Mouse (Mus musculus) thymus, adult 2 months (tissue): ENCODE results near the gene Whamm. TPM values are rescaled to one million over a fixed set of nuclear protein-coding genes. Genes with fewer than 3 reads are reported as not detected.

Experiments used
- DNase-seq: peaks from one replicate; pipeline ENCODE4 v3.0.0; 2021
- H3K27ac ChIP-seq: fragments of 200-500 bp; 2 replicates; pipeline ENCODE4 v1.5.1; 2012; ENCODE audit warnings: low read length, control low read depth; ENCODE audit not compliant: control insufficient read depth, insufficient read depth
- H3K27me3 ChIP-seq: fragments of 200-500 bp; 2 replicates; pipeline ENCODE4 v1.6.1; 2012; ENCODE audit warnings: mild to moderate bottlenecking, low read length, moderate library complexity, mixed read lengths; ENCODE audit not compliant: control insufficient read depth, insufficient read depth
- H3K36me3 ChIP-seq: fragments of 200-500 bp; 2 replicates; pipeline ENCODE4 v1.6.1; 2012; ENCODE audit warnings: mild to moderate bottlenecking, low read length, moderate library complexity; ENCODE audit not compliant: control insufficient read depth, insufficient read depth
- H3K4me1 ChIP-seq: fragments of 200-500 bp; replicated peaks from 2 replicates; pipeline ENCODE4 v1.6.1; 2012; ENCODE audit warnings: low read length; ENCODE audit not compliant: control insufficient read depth, insufficient read depth
- H3K4me3 ChIP-seq: fragments of 200-500 bp; 2 replicates; pipeline ENCODE4 v1.5.1; 2012; ENCODE audit warnings: mild to moderate bottlenecking, low read length, control low read depth, moderate library complexity; ENCODE audit not compliant: control insufficient read depth, insufficient read depth
- CTCF ChIP-seq: fragments of 200-500 bp; IDR thresholded peaks from 2 replicates; pipeline ENCODE4 v1.5.1; 2012; ENCODE audit warnings: mild to moderate bottlenecking, control low read depth, low read length, moderate library complexity, borderline replicate concordance; ENCODE audit not compliant: control insufficient read depth, poor library complexity, insufficient read depth; ENCODE audit errors: extremely low read depth
- POLR2A ChIP-seq: fragments of 200-500 bp; IDR thresholded peaks from 2 replicates; pipeline ENCODE4 v1.6.1; 2012; ENCODE audit warnings: mild to moderate bottlenecking, low read length, control low read depth, moderate library complexity; ENCODE audit not compliant: control insufficient read depth, poor library complexity, insufficient read depth; ENCODE audit errors: extremely low read depth
- WGBS: fragments of 180-500 bp; shearing (Covaris S2); methylation state at CpG from one replicate; pipeline ENCODE4 v1.1.7; 2018; 5-methylcytosine and 5-hydroxymethylcytosine counted together
- polyA plus RNA-seq: library from polyadenylated mRNA; depleted of rRNA; stranded (reverse); fragments of >200 nt; gene quantifications from 2 replicates; pipeline ENCODE4 v1.2.3, GENCODE M21; 2012

Whamm gene
- polyA plus RNA-seq, 1 experiment = 29.8 TPM

DNA sequence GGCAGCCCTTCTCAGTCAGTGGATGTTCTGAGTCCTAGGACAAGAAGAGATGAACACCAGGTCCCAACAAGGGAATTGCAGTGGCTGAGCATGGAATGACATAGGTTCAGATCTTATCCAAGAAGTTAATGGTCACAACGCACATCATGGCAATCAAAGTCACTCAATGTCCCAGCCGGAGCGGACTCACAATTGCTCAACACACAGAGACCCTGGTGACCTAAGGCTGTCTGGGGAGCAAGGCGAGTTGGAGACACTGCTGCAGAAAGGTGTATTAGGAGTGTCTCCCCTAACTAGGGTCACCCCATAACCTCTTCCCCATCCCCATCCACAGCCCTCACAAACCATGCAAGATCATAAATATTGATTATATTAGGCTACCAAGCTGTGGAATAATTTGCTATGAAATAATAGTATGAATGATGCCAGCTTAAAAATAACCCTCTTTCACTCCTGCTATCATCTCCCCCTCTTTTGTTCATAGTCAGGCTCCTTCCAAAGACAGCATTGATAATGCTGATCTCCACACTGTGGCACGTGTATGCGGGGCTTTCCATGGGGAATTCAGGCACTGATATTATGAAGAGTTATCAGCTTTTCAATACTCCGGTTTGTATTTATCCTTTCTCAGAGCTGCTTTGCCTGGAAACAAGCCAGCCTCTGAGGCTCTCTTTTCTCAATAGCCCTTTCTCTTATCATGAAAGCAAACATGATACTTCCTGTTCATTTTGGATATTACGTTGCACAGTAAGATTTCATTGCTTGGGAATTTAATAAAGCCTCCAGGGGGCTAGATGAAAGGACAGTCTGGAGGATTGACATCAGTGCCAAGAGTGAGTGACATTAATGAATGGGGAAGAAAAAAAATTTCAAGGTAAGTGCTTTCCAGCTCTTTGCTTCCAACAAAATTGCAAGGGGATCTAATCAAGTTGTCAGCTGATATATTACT, 10.7 kb upstream of the Whamm start:
- 74% methylated on average over 8 of the region's 8 CpGs for WGBS
- TF ChIP-seq CTCF (no peak), POLR2A (no peak)
- H3K4me1 ChIP-seq = no peaks in the 10 kb centered on the region
- DNase-seq = no peak
- no peak overlapping the region for H3K27ac ChIP-seq
- no peaks in the 10 kb centered on the region for H3K36me3 ChIP-seq
- no peaks in the 10 kb centered on the region for H3K27me3 ChIP-seq
- H3K4me3 ChIP-seq = no peak overlapping the region

GRCm38 (mm10) chr7:81561211-81561610, 9.9 kb upstream of the Whamm start:
- WGBS = 81% methylated on average over 5 of the region's 5 CpGs
- TF ChIP-seq POLR2A (no peak), CTCF (no peak)
- Histone ChIP-seq H3K27ac (no peak overlapping the region), H3K4me1 (no peaks in the 10 kb centered on the region), H3K36me3 (no peaks in the 10 kb centered on the region), H3K4me3 (no peak overlapping the region), H3K27me3 (no peaks in the 10 kb centered on the region)
- no peak for DNase-seq

- Histone ChIP-seq H3K27ac (no peak overlapping the region), H3K4me1 (no peaks in the 10 kb centered on the region), H3K27me3 (no peaks in the 10 kb centered on the region), H3K4me3 (no peak overlapping the region), H3K36me3 (no peaks in the 10 kb centered on the region)
- no peak for TF ChIP-seq POLR2A
- TF ChIP-seq CTCF = no peak
- 88% methylated on average over 4 of the region's 4 CpGs for WGBS
- DNase-seq = no peak
Observed at GRCm38 (mm10) chr7:81563506-81564015, 7.5 kb upstream of the Whamm start.

- H3K27ac ChIP-seq = no peak overlapping the region
Observed at GRCm38 (mm10) chr7:81564766-81565165, 6.3 kb upstream of the Whamm start.

DNA sequence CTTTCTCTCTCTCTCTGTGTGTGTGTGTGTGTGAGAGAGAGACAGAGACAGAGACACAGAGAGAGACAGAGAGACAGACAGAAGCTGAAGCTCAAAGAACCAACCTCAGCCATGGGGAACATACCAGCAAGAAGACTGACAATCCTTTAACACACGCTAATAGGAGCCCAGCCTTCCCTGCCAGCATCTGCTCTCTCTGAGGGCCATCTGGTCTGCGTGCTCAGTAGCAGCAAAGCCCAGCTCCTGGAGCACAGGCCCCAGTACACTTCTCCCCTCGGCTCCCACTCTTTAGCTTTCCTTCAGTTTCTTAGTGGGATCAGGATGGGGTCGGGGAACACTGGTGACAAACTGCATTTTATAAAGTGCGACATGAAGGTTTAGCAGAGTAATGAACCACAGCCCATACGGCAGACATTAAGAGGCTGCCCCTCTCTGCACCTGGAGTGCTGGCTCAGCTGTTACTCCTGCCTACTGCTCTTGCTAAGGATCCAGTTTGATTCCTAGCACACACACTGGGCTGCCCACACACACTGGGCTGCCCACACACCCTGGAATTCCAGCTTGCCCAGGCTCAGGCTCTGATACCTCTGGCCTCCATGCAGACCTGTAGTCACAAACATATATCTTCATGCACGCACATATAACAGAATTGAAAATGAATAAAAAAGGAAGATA, 5.5 kb upstream of the Whamm start:
- no peak for TF ChIP-seq CTCF
- TF ChIP-seq POLR2A = no peak
- H3K4me1 ChIP-seq = no peaks in the 10 kb centered on the region
- no peak overlapping the region for H3K27ac ChIP-seq
- no peaks in the 10 kb centered on the region for H3K36me3 ChIP-seq
- no peaks in the 10 kb centered on the region for H3K27me3 ChIP-seq
- 91% methylated on average over 7 of the region's 7 CpGs for WGBS
- no peak for DNase-seq
- H3K4me3 ChIP-seq = no peak overlapping the region

More at GRCm38 (mm10) chr7:81564766-81565165, 6.3 kb upstream of the Whamm start:
- H3K27me3 ChIP-seq = no peaks in the 10 kb centered on the region
- DNase-seq = no peak
- H3K4me1 ChIP-seq = no peaks in the 10 kb centered on the region
- no peak for TF ChIP-seq POLR2A
- no peak for TF ChIP-seq CTCF
- H3K36me3 ChIP-seq = no peaks in the 10 kb centered on the region
- 89% methylated on average over 7 of the region's 7 CpGs for WGBS
- H3K4me3 ChIP-seq = no peak overlapping the region

- WGBS = 97% methylated on average over 4 of the region's 4 CpGs
- TF ChIP-seq POLR2A (no peak), CTCF (no peak)
- Histone ChIP-seq H3K27me3 (no peaks in the 10 kb centered on the region), H3K4me3 (no peak overlapping the region), H3K4me1 (no peaks in the 10 kb centered on the region), H3K36me3 (no peaks in the 10 kb centered on the region), H3K27ac (no peak overlapping the region)
- no peak for DNase-seq
Observed at GRCm38 (mm10) chr7:81566332-81566731, 4.7 kb upstream of the Whamm start.
